Mouse (Mus musculus) testis, adult 2 months (tissue): ENCODE measurements around the gene Sccpdh. TPM values are rescaled to one million over a fixed set of nuclear protein-coding genes. Genes with fewer than 3 reads are reported as not detected.
"Not testable (repeated sequence)": the region's sequence is repeated elsewhere in the genome, so short reads cannot be mapped to it uniquely, and the experiment has no call there.

Experiments used
- H3K27ac ChIP-seq: fragments of 200-500 bp; 2 replicates; pipeline ENCODE4 v1.5.1; 2012; ENCODE audit warnings: low read depth, low read length; ENCODE audit not compliant: control insufficient read depth, insufficient read depth
- H3K27me3 ChIP-seq: fragments of 200-500 bp; 2 replicates; pipeline ENCODE4 v1.6.1; 2012; ENCODE audit warnings: mild to moderate bottlenecking, low read length, moderate library complexity; ENCODE audit not compliant: control insufficient read depth, insufficient read depth
- H3K36me3 ChIP-seq: fragments of 200-500 bp; 2 replicates; pipeline ENCODE4 v1.6.1; 2012; ENCODE audit warnings: mild to moderate bottlenecking, low read length; ENCODE audit not compliant: control insufficient read depth, insufficient read depth
- H3K4me1 ChIP-seq: fragments of 200-500 bp; 2 replicates; pipeline ENCODE4 v1.6.1; 2012; ENCODE audit warnings: low read length; ENCODE audit not compliant: control insufficient read depth, insufficient read depth
- H3K4me3 ChIP-seq: fragments of 200-500 bp; 2 replicates; pipeline ENCODE4 v1.5.1; 2012; ENCODE audit warnings: low read depth, mild to moderate bottlenecking, low read length, moderate library complexity, mixed read lengths; ENCODE audit not compliant: control insufficient read depth
- CTCF ChIP-seq: fragments of 200-500 bp; IDR thresholded peaks from 2 replicates; pipeline ENCODE4 v1.5.1; 2012; ENCODE audit warnings: low read depth, mild to moderate bottlenecking, inconsistent platforms, low read length, moderate library complexity; ENCODE audit not compliant: control insufficient read depth, insufficient read depth, insufficient replicate concordance
- POLR2A ChIP-seq: fragments of 200-500 bp; IDR thresholded peaks from 2 replicates; pipeline ENCODE4 v1.6.1; 2012; ENCODE audit warnings: low read depth, mild to moderate bottlenecking, inconsistent platforms, low read length, moderate library complexity; ENCODE audit not compliant: control insufficient read depth
- polyA plus RNA-seq: library from polyadenylated mRNA; depleted of rRNA; stranded (reverse); fragments of >200 nt; gene quantifications from 2 replicates; pipeline ENCODE4 v1.2.3, GENCODE M21; 2012

The Sccpdh gene
- polyA plus RNA-seq, 1 experiment: 222 TPM

DNA sequence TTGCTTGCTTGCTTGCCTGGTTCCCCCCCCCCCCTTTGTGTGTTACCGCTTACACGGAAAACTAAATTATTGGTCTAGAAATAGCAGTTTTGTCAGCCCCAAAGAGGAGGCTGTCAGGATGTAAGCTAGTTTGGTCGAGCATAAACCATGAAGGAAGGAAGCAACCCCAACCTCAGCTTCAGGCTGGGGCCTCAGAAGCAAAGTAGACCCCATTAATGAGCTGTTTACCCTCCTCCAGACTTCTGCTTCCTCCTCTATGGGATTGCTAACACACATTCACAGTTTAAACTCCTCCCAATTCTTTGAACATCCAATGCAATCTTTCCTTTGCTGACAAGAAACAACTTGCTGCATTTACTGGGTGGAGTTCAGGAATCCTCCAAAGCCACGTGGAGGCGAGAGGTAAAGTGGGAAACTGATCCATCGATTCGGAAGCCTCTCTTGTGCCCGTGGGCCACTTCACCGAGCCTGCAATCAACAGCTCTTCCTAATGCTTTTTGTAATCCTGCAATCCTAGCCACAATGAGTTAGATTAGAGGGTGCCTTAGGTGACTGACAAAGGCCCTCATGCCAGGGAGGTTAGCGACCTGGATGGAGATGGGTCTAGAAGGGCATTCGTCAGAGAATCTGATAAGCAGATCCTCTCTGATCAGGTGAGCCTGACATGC, 35.1 kb upstream of the Sccpdh start:
- no peaks in the 10 kb centered on the region for H3K36me3 ChIP-seq
- no peaks in the 10 kb centered on the region; the same call in 1 of the 2 replicates for H3K4me1 ChIP-seq
- no peak overlapping the region for H3K27ac ChIP-seq
- H3K27me3 ChIP-seq: no peaks in the 10 kb centered on the region
- TF ChIP-seq POLR2A (no peak), CTCF (no peak)
- H3K4me3 ChIP-seq: no peak overlapping the region

DNA sequence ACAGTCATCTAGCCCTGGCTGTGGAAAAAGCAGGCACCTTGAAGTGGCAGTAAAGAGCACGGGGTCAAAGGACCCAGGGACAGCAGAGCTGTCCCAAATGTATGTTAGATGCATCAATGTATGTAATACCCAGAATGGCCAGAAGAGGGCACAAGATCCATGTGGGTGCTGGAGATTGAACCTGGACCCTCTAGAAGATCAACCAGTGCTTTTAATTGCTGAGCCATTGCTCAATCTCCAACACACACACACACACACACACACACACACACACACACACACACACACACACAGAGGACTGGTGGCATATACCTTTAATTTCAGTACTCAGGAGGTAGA, 34.6 kb upstream of the Sccpdh start:
- H3K4me3 ChIP-seq: no peak overlapping the region
- TF ChIP-seq CTCF (peak; percentile 24; the same call in 1 of the 2 replicates), POLR2A (no peak)
- no peaks in the 10 kb centered on the region for H3K36me3 ChIP-seq
- H3K4me1 ChIP-seq: no peaks in the 10 kb centered on the region; the same call in 1 of the 2 replicates
- no peaks in the 10 kb centered on the region for H3K27me3 ChIP-seq
- no peak overlapping the region for H3K27ac ChIP-seq

DNA sequence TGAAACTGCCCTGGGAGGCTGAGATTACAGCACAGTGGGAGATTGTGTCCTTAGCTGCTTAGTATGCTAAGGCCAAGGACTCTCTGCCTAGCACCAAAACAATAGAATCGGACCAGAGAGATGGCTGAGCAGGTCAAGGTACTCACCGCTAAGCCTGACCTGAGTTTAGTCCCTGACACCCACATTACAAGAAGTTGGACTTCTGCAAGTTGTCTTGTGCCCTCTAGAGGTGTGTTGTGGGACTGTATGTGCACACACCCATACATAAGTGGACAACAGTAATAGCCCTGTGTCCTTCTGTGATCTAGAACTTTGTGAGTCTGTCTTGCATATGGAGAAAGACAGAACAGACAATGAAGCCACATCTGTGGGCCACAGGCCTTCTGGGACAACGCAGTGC, 33.9 kb upstream of the Sccpdh start:
- Histone ChIP-seq H3K36me3 (no peaks in the 10 kb centered on the region), H3K4me1 (no peaks in the 10 kb centered on the region), H3K27me3 (no peaks in the 10 kb centered on the region), H3K27ac (peak overlapping the region; percentile 54; the same call in 1 of the 2 replicates), H3K4me3 (no peak overlapping the region)
- TF ChIP-seq CTCF (no peak), POLR2A (no peak)

DNA sequence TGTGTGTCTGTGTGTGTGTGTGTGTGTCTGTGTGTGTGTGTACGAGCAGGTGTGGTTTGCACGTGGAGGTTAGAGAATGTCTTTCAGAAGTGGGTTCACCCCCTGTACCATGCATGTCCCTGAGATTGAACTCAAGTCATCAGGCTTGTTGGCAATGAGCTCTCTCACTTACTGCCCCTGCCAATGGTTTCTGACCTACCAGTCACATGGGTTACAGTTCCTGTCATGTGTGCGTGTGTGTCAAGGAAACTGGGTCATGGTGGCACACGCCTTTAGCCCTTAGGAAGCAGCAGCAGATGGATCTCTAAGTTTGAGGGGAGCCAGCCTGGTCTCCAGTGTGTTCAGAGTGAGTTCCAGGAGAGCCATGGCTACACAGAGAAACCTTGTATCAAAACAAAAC, 25.3 kb upstream of the Sccpdh start:
- no peak overlapping the region for H3K27ac ChIP-seq
- H3K36me3 ChIP-seq: no peaks in the 10 kb centered on the region
- no peaks in the 10 kb centered on the region for H3K27me3 ChIP-seq
- no peak for TF ChIP-seq POLR2A
- no peak for TF ChIP-seq CTCF
- peaks cover 6% of the 10 kb centered on the region for H3K4me1 ChIP-seq
- H3K4me3 ChIP-seq: no peak overlapping the region

DNA sequence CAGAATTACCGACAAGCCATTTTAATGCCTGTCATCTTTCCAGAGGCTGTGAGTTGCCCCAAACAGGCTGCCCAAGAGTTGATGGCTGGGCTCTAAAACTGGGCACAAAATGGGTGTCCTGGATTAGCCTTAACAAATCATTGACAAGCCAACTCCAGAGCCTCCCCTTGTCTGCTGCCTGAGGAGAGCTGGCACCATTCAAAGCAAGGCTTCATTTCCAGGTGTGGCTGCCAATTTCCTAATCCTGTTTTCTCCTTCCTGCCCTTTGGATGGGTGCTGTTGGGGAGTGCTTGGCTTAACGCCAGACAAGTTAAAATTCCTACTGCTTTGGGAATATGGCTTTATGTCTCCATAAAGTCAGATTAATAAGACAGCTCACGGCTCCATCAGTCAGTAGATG, 23.9 kb upstream of the Sccpdh start:
- H3K4me1 ChIP-seq: peaks cover 6% of the 10 kb centered on the region
- H3K36me3 ChIP-seq: no peaks in the 10 kb centered on the region
- no peak overlapping the region for H3K4me3 ChIP-seq
- H3K27ac ChIP-seq: no peak overlapping the region
- TF ChIP-seq CTCF: no peak
- TF ChIP-seq POLR2A: no peak
- H3K27me3 ChIP-seq: no peaks in the 10 kb centered on the region

DNA sequence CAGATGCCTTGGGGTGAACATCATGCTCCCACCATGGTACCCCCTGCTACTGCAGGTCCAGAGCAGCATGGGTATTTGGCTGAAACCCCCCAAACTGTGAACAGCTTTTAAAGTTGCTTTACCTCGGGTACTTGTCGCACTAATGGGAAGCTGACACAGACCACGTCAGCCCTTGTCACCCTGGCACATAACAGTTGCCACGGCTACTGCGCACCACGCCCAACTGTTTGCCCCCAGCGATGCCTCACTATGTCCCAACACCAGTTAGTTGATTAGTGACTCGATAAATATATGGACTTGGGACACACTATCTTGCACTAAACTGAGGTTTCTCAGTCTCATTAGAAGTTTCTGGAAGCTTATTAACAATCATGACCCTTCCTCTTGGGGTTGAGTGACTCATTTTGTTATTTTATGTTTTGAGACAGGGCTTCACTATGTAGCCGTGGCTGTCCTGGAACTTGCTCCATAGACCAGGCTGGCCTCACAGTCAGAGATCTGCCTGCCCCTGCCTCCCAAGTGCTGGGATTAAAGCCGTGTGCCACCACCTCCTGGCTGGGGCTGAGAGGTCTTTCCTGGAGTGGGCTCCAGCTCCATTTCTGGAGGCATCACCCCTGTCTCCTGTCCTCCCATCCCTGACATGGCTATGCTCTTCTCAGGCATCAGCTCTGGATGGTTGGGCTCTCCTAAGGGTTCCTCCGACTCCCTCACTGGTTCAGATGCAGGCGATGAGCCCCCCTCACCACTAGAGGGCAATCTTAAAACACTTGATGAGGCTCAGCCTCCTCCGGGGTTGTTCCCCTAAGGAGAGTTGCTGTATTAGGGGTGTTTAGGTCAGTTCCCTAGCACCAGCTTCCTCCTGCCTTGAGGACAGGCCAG, 22.7 kb upstream of the Sccpdh start:
- H3K27ac ChIP-seq: no peak overlapping the region
- H3K36me3 ChIP-seq: no peaks in the 10 kb centered on the region
- H3K4me1 ChIP-seq: peaks cover 6% of the 10 kb centered on the region
- peak; percentile 63; the same call in 1 of the 2 replicates for TF ChIP-seq POLR2A
- TF ChIP-seq CTCF: peak; percentile 82
- H3K4me3 ChIP-seq: peak overlapping the region; percentile 59
- H3K27me3 ChIP-seq: no peaks in the 10 kb centered on the region

DNA sequence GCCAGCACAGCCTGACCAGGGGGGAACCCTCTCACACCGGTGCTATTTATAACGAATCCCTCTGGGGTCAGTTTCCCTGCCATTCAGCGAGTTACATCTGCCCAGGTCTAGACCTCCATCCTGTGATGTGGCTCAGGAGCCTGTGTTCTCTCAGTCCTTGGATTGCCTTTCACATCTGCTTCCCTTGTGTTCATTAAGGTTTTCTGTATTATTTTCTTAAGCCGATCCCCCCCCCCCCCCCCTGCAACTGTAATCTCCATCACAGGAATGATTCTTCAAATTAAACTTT, 22.1 kb upstream of the Sccpdh start:
- TF ChIP-seq POLR2A: no peak
- no peak for TF ChIP-seq CTCF
- Histone ChIP-seq H3K36me3 (no peaks in the 10 kb centered on the region), H3K27ac (no peak overlapping the region), H3K4me3 (peak overlapping the region; percentile 51), H3K27me3 (no peaks in the 10 kb centered on the region), H3K4me1 (peaks cover 6% of the 10 kb centered on the region)

DNA sequence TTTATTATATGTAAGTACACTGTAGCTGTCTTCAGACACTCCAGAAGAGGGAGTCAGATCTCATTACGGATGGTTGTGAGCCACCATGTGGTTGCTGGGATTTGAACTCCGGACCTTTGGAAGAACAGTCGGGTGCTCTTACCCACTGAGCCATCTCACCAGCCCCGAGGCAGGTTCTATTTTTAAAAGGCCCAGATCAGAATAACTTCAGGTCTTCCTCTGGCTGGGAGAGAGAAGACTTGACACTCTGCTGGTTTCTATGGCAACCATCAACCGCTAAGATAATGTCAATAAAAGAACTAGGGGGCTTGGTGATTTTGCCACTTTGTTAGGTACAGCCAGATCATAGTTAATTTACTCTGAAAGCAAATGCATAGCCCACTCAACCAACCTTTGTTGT, 19.3 kb upstream of the Sccpdh start:
- H3K36me3 ChIP-seq, H3K4me3 ChIP-seq, H3K27me3 ChIP-seq, H3K4me1 ChIP-seq, H3K27ac ChIP-seq: not testable (repeated sequence)
